Mouse (Mus musculus) liver, adult 2 months (tissue): ENCODE results near the gene Sh3bgr.

Experiments used
- CTCF ChIP-seq: fragments of 200-500 bp; IDR thresholded peaks from 2 replicates; pipeline ENCODE4 v1.5.1; 2011; ENCODE audit warnings: low read depth, low read length, control low read depth
- POLR2A ChIP-seq: fragments of 200-500 bp; IDR thresholded peaks from 2 replicates; pipeline ENCODE4 v1.6.1; 2011; ENCODE audit warnings: low read length, control low read depth; ENCODE audit not compliant: insufficient read depth; ENCODE audit errors: extremely low read depth

GRCm38 (mm10) chr16:96231251-96231650, 31.0 kb downstream of the Sh3bgr start:
- TF ChIP-seq POLR2A (no peak), CTCF (no peak)
